Mouse (Mus musculus): ENCODE data around the gene Gm2888.
"Not testable (repeated sequence)": the region's sequence is repeated elsewhere in the genome, so short reads cannot be mapped to it uniquely, and the experiment has no call there.

Gm2888 gene

GRCm38 (mm10) chr14:3029702-3030101 is at the start of gene Gm2888:
Gene Gm2888 (plus strand): TSS chr14:3030002.
- not testable (repeated sequence) for DNase-seq (ENCODE audit: low spot score)

- peak; percentile 9 for DNase-seq (ENCODE audit: low spot score)
These were observed 19.1 kb downstream of the Gm2888 start, which contains the start of gene Gm2897 for GRCm38 (mm10) chr14:3048727-3049512. Gene Gm2897 (plus strand): TSS chr14:3049285.

- DNase-seq (ENCODE audit: low spot score), result not testable (repeated sequence)
These were observed 19.7 kb downstream of the Gm2888 start for GRCm38 (mm10) chr14:3049513-3049800.

- DNase-seq (ENCODE audit: low spot score), result peak; percentile 2
These were observed 20.3 kb downstream of the Gm2888 start for GRCm38 (mm10) chr14:3050087-3050486.

All from urinary bladder, postnatal 14 days (tissue).